Mouse (Mus musculus): Measurements from ENCODE around the gene Sdccag8.
"Not testable (repeated sequence)": the region's sequence is repeated elsewhere in the genome, so short reads cannot be mapped to it uniquely, and the experiment has no call there.

Gene Sdccag8

DNA sequence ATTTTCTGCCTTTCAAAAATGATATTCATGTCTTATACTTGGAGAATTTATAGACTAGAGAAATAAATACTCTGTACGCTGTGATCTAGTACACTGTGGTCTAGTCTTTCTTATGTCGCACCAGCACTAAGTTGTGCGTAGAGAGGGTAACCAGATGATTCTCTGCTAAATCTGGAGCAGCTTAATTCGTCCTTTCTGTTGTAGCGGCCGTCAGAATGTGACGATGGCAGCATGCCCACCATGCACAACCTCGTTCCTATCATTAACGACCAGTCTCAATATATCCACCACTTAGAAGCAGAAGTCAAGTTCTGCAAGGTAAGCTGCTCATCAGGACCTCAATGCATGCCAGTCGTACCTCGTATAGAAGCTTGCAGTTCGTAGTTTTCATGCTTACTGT is 14.2 kb downstream of the Sdccag8 start:
- DNase-seq = no peak

GRCm38 (mm10) chr1:176832071-176832470 is 17.6 kb downstream of the Sdccag8 start:
- DNase-seq = no peak

- no peak for DNase-seq
Measured at GRCm38 (mm10) chr1:176832607-176833006, 18.1 kb downstream of the Sdccag8 start.

DNA sequence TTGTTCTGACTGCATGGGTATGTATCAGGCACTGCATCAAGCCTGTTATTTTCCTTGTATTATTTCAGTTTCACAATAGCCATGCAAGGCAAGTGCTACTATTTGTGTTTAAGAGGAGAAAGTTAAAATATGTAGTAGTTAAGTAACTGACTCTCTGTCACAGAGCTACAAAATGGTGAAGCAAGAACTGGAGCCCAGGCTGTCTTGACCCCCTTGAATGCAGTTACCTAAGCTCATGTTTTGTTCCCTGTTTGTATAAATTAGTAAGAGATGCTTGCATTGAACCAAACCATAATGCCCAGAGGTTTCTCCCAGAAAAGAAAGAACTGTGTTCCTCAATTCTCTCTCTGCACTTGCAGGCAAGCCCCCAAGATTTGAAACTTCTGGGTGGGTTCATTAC is 18.8 kb downstream of the Sdccag8 start:
- no peak for DNase-seq

GRCm38 (mm10) chr1:176833948-176834347 is 19.5 kb downstream of the Sdccag8 start:
- DNase-seq = no peak

GRCm38 (mm10) chr1:176834880-176835279 is 20.4 kb downstream of the Sdccag8 start:
- DNase-seq = no peak

GRCm38 (mm10) chr1:176835501-176836294 is 21.2 kb downstream of the Sdccag8 start:
- peak in 1 of 2 experiments; percentile 42 for DNase-seq

DNA sequence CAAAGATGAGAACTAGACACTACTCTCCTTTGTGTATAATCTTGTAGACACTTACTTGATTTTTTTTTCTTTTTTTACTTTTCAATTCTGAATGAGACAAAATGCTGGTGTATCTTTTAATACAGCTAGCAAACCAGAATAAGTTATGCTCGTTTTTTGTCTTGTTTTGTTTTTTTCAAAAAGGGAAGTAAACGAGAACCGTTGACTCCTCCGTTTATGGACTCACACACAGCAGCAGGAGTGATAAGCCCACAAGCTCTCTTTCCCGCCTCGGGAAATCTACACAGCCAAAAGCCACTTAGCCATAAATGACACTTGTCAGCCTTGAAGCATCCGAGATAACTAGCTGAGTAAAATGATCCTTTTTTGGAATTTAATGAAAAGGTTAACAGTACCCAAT is 22.1 kb downstream of the Sdccag8 start:
- DNase-seq = not testable (repeated sequence)

DNA sequence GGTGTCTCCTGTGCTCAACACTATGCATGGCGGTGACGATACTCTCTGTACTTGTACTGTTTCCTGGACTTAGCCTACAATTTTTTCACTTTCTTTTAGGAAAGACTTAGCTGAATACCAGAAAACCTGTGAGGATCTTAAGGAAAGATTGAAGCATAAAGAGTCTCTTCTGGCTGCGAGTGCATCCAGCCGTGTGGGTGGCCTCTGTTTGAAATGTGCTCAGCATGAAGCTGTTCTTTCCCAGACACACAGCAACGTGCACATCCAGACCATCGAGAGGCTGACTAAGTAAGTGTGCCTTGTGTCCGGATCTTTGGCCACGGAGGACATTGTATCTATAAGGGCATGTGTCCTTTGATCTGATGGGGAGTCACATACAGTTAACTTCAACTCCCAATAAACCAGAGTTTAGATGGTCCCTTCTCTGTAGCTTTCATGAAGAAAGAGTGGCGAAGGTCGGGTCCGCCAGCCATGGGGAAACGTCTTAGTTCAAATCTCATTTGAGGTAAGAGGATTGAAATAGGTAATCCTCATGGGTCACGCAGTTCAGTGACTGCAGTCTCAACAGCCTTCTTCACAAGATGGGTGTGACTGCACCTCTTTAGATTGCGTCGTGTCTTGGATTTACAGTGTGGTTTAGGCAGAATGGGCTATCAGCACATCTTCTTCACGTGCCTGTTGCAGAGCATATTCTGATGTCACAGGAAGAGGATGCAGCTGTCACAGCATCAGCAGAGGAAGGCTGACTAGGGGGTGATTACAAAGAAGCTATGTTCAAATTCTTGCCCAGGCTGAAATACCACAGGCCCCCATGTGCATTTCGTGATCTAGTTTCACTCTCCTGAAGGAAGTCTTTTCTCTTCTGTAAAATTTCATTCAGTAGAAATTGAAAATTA is 30.9 kb downstream of the Sdccag8 start:
- DNase-seq = no peak

GRCm38 (mm10) chr1:176847118-176847859 is 32.8 kb downstream of the Sdccag8 start:
- DNase-seq = no peak

GRCm38 (mm10) chr1:176848613-176849290 is 34.3 kb downstream of the Sdccag8 start:
- no peak for DNase-seq

DNA sequence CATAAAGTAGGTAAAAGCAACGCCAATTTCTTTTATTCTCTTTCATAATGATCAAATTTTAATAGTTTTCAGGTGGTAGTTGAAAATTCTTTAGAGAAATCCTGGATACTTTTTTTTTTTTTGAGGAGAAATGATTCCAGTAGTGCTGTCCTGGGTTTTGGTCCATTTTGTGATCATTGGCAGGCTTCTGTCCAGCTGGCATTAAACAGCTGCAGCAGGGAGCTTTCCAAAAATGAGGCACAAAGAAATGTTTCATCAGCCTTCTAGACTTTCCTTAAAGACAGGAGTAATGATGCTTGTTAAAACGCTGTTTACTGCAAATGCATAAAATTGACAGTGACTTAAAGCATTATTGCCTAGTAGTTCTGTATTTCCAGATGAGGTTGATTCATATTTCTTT is 34.9 kb downstream of the Sdccag8 start:
- DNase-seq = no peak

- DNase-seq = no peak
Measured at GRCm38 (mm10) chr1:176851401-176851800, 36.9 kb downstream of the Sdccag8 start.

DNA sequence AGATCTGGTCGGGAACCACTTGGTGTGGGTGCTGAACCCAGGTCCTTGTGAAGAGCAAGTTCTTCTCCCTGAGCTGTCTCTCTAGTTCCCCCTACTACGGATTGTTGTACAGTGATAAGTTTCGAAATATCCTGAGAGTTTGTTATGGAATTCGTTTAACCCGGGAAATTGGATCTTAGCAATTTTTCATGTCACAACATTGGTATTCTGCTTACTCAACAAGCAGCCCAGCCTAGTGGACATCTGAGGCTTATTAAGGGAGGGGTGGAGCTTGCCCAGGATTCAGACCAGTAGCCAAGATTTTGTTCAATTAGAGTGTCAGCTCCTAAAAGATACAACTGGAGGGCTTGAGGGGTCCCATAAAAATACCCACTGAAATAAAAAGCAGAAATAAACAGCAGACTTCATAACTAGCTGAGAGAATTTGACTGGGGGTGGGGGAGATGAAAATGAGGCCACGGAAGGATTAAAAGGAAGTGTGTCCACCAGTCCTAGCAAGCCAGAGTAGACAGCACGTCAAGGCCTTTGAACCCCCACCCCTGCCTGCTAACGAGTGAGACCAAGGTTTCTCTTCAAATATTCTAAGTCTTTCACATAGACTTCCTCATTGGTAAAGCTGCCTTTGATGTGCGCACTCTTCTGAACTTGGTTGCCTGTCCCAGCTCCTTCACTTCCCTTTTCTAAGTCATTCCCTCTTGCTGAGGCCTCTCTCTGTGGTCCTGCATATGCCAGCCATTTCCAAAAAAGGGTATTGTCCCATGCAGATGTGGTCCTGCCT is 38.5 kb downstream of the Sdccag8 start:
- no peak for DNase-seq

- DNase-seq = peak; percentile 71 to 76
Measured at GRCm38 (mm10) chr1:176861981-176862644, 47.7 kb downstream of the Sdccag8 start.

DNA sequence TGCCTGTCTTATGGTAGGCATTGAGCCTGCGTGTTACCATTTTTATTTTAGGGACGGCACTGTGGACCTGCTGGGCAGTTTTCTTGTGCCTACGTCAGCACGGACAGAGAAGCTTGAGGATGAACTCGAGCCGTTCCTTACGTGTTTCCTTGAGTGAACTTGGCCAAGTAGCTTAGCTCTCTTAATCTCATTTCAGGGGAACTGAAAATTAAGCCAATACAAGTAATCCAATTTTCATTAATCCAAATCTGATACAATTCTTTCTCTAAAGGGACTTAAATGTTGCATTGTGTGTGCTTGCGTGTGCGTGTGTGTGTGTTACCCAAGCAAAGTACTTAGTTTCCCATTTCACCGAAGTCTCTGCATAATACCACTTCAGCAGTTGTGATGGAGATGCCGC is 56.0 kb downstream of the Sdccag8 start:
- no peak for DNase-seq

DNA sequence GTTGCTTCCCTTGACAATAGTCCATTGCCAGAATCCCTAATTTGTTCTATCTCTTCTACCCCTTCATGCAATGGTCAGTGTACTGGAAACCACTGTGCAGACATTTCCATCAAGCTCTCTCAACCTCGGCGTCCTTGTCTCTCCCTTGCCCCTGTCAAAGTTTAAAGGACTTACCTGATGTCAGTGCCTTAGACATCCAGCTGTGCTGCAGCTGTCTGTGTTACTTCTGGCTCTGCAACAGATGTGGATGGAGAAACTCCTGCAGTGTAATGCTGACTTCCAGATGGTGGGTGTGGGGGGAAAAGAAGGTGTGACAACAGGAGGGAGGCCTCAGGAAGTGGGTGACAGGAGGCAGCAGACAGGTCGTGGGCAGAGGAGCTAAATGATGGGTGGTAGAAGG is 57.5 kb downstream of the Sdccag8 start:
- DNase-seq = no peak

- DNase-seq = no peak
Measured at GRCm38 (mm10) chr1:176873463-176873862, 59.0 kb downstream of the Sdccag8 start.

GRCm38 (mm10) chr1:176874155-176874554 is 59.7 kb downstream of the Sdccag8 start:
- no peak for DNase-seq

DNA sequence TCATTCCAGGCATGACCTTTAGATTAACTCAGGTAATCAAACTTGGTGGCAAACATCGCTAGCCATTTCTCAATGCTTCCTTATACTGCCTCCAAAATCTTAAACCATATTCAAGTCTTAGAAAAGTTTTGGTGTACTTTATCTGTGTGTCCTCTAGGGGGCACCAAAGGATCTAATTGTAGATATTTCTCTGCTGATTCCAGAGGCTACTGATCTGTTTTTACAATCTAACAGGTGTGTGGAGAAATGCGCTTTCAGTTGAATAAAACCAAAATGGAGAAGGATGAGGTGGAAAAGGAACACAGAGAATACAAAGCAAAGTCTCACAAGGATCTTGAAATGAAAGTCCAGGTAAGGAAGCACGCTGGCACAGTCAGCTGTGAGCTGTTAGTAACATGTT is 63.3 kb downstream of the Sdccag8 start:
- DNase-seq = peak; percentile 34 to 50

GRCm38 (mm10) chr1:176879005-176879404 is 64.5 kb downstream of the Sdccag8 start:
- DNase-seq = no peak

All from kidney, postnatal 36 days (tissue).